Mouse (Mus musculus): ENCODE data around the gene Naa25.

The Naa25 gene

GRCm38 (mm10) chr5:121452026-121452869, 54.5 kb downstream of the Naa25 start, which contains the start of gene Erp29:
TSS of gene Erp29 (minus strand) at chr5:121452506.
- peak; percentile 98 for DNase-seq (ENCODE audit: low spot score in 2 of 2)

GRCm38 (mm10) chr5:121452906-121453305, 55.2 kb downstream of the Naa25 start:
- no peak for DNase-seq (ENCODE audit: low spot score in 2 of 2)

GRCm38 (mm10) chr5:121453743-121454502, 56.2 kb downstream of the Naa25 start:
- no peak for DNase-seq (ENCODE audit: low spot score in 2 of 2)

GRCm38 (mm10) chr5:121454503-121454782, 56.7 kb downstream of the Naa25 start:
- no peak for DNase-seq (ENCODE audit: low spot score in 2 of 2)

- peak in 1 of 2 experiments; percentile 20 for DNase-seq (ENCODE audit: low spot score in 2 of 2)
Observed at GRCm38 (mm10) chr5:121455510-121456265, 58.0 kb downstream of the Naa25 start.

GRCm38 (mm10) chr5:121461339-121462170, 63.8 kb downstream of the Naa25 start:
- DNase-seq (ENCODE audit: low spot score in 2 of 2) = no peak

GRCm38 (mm10) chr5:121462171-121462502, 64.4 kb downstream of the Naa25 start:
- no peak for DNase-seq (ENCODE audit: low spot score in 2 of 2)

GRCm38 (mm10) chr5:121462967-121463366, 65.2 kb downstream of the Naa25 start:
- no peak for DNase-seq (ENCODE audit: low spot score in 2 of 2)

- DNase-seq (ENCODE audit: low spot score in 2 of 2) = no peak
Observed at GRCm38 (mm10) chr5:121463601-121464250, 66.0 kb downstream of the Naa25 start.

GRCm38 (mm10) chr5:121469566-121469965, 71.8 kb downstream of the Naa25 start:
- DNase-seq (ENCODE audit: low spot score in 2 of 2) = no peak

- no peak for DNase-seq (ENCODE audit: low spot score in 2 of 2)
Observed at GRCm38 (mm10) chr5:121472411-121472810, 74.7 kb downstream of the Naa25 start.

GRCm38 (mm10) chr5:121474610-121475009, 76.9 kb downstream of the Naa25 start:
- peak in 1 of 2 experiments; percentile 50 for DNase-seq (ENCODE audit: low spot score in 2 of 2)

- DNase-seq (ENCODE audit: low spot score in 2 of 2) = no peak
Observed at GRCm38 (mm10) chr5:121476040-121476439, 78.3 kb downstream of the Naa25 start.

GRCm38 (mm10) chr5:121477680-121478079, 79.9 kb downstream of the Naa25 start:
- no peak for DNase-seq (ENCODE audit: low spot score in 2 of 2)

GRCm38 (mm10) chr5:121484801-121485200, 87.1 kb downstream of the Naa25 start:
- no peak for DNase-seq (ENCODE audit: low spot score in 2 of 2)

GRCm38 (mm10) chr5:121493305-121493704, 95.6 kb downstream of the Naa25 start:
- DNase-seq (ENCODE audit: low spot score in 2 of 2) = no peak

All from urinary bladder, adult 18-20 months (tissue).